Comparison of ENCODE assay signal across 33 mouse cellular contexts in the genomic region with DNA sequence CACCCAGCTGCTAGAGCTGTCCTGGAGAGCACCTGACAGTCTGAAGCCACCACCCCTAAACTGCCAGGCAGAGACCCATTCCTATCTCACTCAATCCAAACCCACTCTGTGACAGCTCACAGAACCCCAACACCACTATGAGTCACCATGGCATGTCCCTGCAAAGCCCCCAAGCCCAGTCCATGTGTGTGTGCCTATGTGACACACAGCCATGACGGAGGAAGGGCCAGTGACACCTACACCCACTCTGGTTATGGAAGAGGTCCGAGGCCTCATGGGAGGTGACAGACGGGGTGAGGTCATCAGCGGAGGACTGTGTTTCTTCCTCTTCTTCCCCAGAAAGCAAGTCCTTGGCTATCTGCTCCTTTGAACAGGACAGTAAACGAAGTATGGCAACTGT. TPM values are rescaled to one million over a fixed set of nuclear protein-coding genes. Genes with fewer than 3 reads are reported as not detected.
DNase-seq lines count a peak whose midpoint lies in the region; ATAC-seq and TF ChIP-seq lines count a peak whose summit lies in the region.
"Had no signal": no experiment of that assay in that cellular context is flagged by ENCODE, and none has a peak within 500 bp of the region (broad histone marks: within the 10 kb centered on the region; RNA-seq: fewer than 3 reads in every experiment).

No protein-coding gene starts in this region.

- no peak for TF ChIP-seq CTCF in forebrain, postnatal 0 days (IDR thresholded peaks at IDR 0.05; ENCODE audit: low read depth)
- TF ChIP-seq CTCF in hindbrain, postnatal 0 days (IDR thresholded peaks at IDR 0.05; ENCODE audit: low read depth): no peak
- no peak for TF ChIP-seq CTCF in liver, postnatal 0 days (IDR thresholded peaks at IDR 0.05; ENCODE audit: low read depth)

- no peak overlapping the region for H3K27ac ChIP-seq in forebrain, embryonic 11.5 days (ENCODE audit: low read depth, low read length)
- H3K27ac ChIP-seq in forebrain, postnatal 0 days (ENCODE audit: low read depth, low read length): no peak overlapping the region
- no peak overlapping the region for H3K27ac ChIP-seq in hindbrain, embryonic 10.5 days
- H3K27ac ChIP-seq in hindbrain, postnatal 0 days: no peak overlapping the region
- H3K27ac ChIP-seq in liver, postnatal 0 days (ENCODE audit: low read depth): no peak overlapping the region
- H3K27ac ChIP-seq in liver, embryonic 11.5 days (ENCODE audit: low read depth, low read length): no peak overlapping the region
- H3K27ac ChIP-seq: embryonic facial prominence, embryonic 10.5 days; embryonic facial prominence, embryonic 13.5 days; forebrain, embryonic 13.5 days; gastrocnemius, adult 2 months; heart, adult 2 months; hindbrain, embryonic 12.5 days; hindbrain, embryonic 15.5 days; intestine, embryonic 15.5 days had no signal

- WGBS in forebrain, embryonic 11.5 days: 91% methylated on average over 5 of the region's 5 CpGs
- 95% methylated on average over 5 of the region's 5 CpGs for WGBS in forebrain, postnatal 0 days
- 93% methylated on average over 5 of the region's 5 CpGs for WGBS in hindbrain, embryonic 10.5 days
- 94% methylated on average over 5 of the region's 5 CpGs for WGBS in hindbrain, postnatal 0 days
- 85% methylated on average over 5 of the region's 5 CpGs for WGBS in liver, postnatal 0 days (ENCODE audit: insufficient replicate concordance)
- 89% methylated on average over 5 of the region's 5 CpGs for WGBS in liver, embryonic 11.5 days

- no peak for ATAC-seq in forebrain, embryonic 11.5 days (replicated peaks; ENCODE audit: low FRiP score)
- ATAC-seq in forebrain, postnatal 0 days: no peak
- no peak for ATAC-seq in hindbrain, postnatal 0 days
- no peak for ATAC-seq in liver, postnatal 0 days
- ATAC-seq in liver, embryonic 11.5 days (replicated peaks; ENCODE audit: low FRiP score): no peak
- ATAC-seq: forebrain, embryonic 13.5 days; forebrain, embryonic 16.5 days; intestine, embryonic 15.5 days; Patski had no signal

- no peaks in the 10 kb centered on the region for H3K27me3 ChIP-seq in forebrain, embryonic 11.5 days (ENCODE audit: control insufficient read depth, insufficient read depth, low read length)
- H3K27me3 ChIP-seq in forebrain, postnatal 0 days (ENCODE audit: insufficient read depth, low read length): no peaks in the 10 kb centered on the region
- H3K27me3 ChIP-seq in hindbrain, embryonic 10.5 days (ENCODE audit: insufficient read depth, poor library complexity, severe bottlenecking): no peaks in the 10 kb centered on the region
- H3K27me3 ChIP-seq in hindbrain, postnatal 0 days (ENCODE audit: insufficient read depth, low read length): no peaks in the 10 kb centered on the region
- H3K27me3 ChIP-seq in liver, postnatal 0 days (ENCODE audit: insufficient read depth, low read length): no peaks in the 10 kb centered on the region
- H3K27me3 ChIP-seq in liver, embryonic 11.5 days (replicated peaks; ENCODE audit: control insufficient read depth, insufficient read depth, low read length): no peaks in the 10 kb centered on the region
- H3K27me3 ChIP-seq: CH12.LX; embryonic facial prominence, embryonic 13.5 days; forebrain, embryonic 13.5 days; hindbrain, embryonic 12.5 days; hindbrain, embryonic 15.5 days; intestine, embryonic 15.5 days; Patski had no signal

- H3K4me1 ChIP-seq in forebrain, embryonic 11.5 days (replicated peaks; ENCODE audit: control insufficient read depth, insufficient read depth, low read length): 0 out of 2 replicates have a peak, but pooled peaks cover 2% of the 10 kb centered on the region
- H3K4me1 ChIP-seq in forebrain, postnatal 0 days (ENCODE audit: insufficient read depth): peaks cover 3% of the 10 kb centered on the region
- peaks cover 15% of the 10 kb centered on the region for H3K4me1 ChIP-seq in hindbrain, embryonic 10.5 days (replicated peaks)
- H3K4me1 ChIP-seq in hindbrain, postnatal 0 days (ENCODE audit: insufficient read depth, low read length): peaks cover 7% of the 10 kb centered on the region
- peaks cover 8% of the 10 kb centered on the region; the same call in 1 of the 2 replicates for H3K4me1 ChIP-seq in liver, postnatal 0 days (ENCODE audit: insufficient read depth)
- H3K4me1 ChIP-seq in liver, embryonic 11.5 days (replicated peaks; ENCODE audit: control insufficient read depth, insufficient read depth, low read length): peaks cover 3% of the 10 kb centered on the region; the same call in 1 of the 2 replicates

- no peak overlapping the region for H3K4me3 ChIP-seq in forebrain, embryonic 11.5 days (ENCODE audit: low read depth, low read length)
- H3K4me3 ChIP-seq in forebrain, postnatal 0 days (ENCODE audit: low read depth, low read length): no peak overlapping the region
- H3K4me3 ChIP-seq in hindbrain, embryonic 10.5 days: no peak overlapping the region
- H3K4me3 ChIP-seq in hindbrain, postnatal 0 days (ENCODE audit: low read length): no peak overlapping the region
- H3K4me3 ChIP-seq in liver, postnatal 0 days (ENCODE audit: low read depth, low read length): no peak overlapping the region
- no peak overlapping the region for H3K4me3 ChIP-seq in liver, embryonic 11.5 days (ENCODE audit: low read depth, low read length)
- H3K4me3 ChIP-seq: embryonic facial prominence, embryonic 10.5 days; embryonic facial prominence, embryonic 13.5 days; erythroblast, embryonic 14.5 days; forebrain, embryonic 13.5 days; gastrocnemius, adult 2 months; heart, adult 2 months; hindbrain, embryonic 12.5 days; hindbrain, embryonic 15.5 days; intestine, embryonic 15.5 days had no signal

- no peak for TF ChIP-seq EP300 in liver, postnatal 0 days (IDR thresholded peaks at IDR 0.05; ENCODE audit: low read depth)

- no peaks in the 10 kb centered on the region for H3K9me3 ChIP-seq in forebrain, embryonic 11.5 days (ENCODE audit: control insufficient read depth, low read length)
- H3K9me3 ChIP-seq in forebrain, postnatal 0 days (ENCODE audit: low read length): no peaks in the 10 kb centered on the region
- H3K9me3 ChIP-seq in hindbrain, embryonic 10.5 days: no peaks in the 10 kb centered on the region
- no peaks in the 10 kb centered on the region for H3K9me3 ChIP-seq in hindbrain, postnatal 0 days (ENCODE audit: low read length)
- no peaks in the 10 kb centered on the region for H3K9me3 ChIP-seq in liver, postnatal 0 days (ENCODE audit: low read length)
- no peaks in the 10 kb centered on the region for H3K9me3 ChIP-seq in liver, embryonic 11.5 days (ENCODE audit: control insufficient read depth, low read length)
- H3K9me3 ChIP-seq: embryonic facial prominence, embryonic 10.5 days; embryonic facial prominence, embryonic 13.5 days; forebrain, embryonic 13.5 days; hindbrain, embryonic 12.5 days; hindbrain, embryonic 15.5 days; intestine, embryonic 15.5 days had no signal

- peaks cover 25% of the 10 kb centered on the region for H3K36me3 ChIP-seq in forebrain, embryonic 11.5 days (ENCODE audit: control insufficient read depth, insufficient read depth, low read length)
- peaks cover 66% of the 10 kb centered on the region for H3K36me3 ChIP-seq in forebrain, postnatal 0 days (ENCODE audit: insufficient read depth)
- H3K36me3 ChIP-seq in hindbrain, embryonic 10.5 days: peaks cover 88% of the 10 kb centered on the region
- peaks cover 58% of the 10 kb centered on the region for H3K36me3 ChIP-seq in hindbrain, postnatal 0 days (ENCODE audit: insufficient read depth, low read length)
- H3K36me3 ChIP-seq in liver, postnatal 0 days (replicated peaks; ENCODE audit: insufficient read depth, low read length): peaks cover 25% of the 10 kb centered on the region
- peaks cover 34% of the 10 kb centered on the region for H3K36me3 ChIP-seq in liver, embryonic 11.5 days (ENCODE audit: control insufficient read depth, insufficient read depth, low read length)
- H3K36me3 ChIP-seq: G1E had no signal

- no peak overlapping the region for H3K4me2 ChIP-seq in forebrain, embryonic 11.5 days (ENCODE audit: low read depth, low read length, severe bottlenecking)
- no peak overlapping the region for H3K4me2 ChIP-seq in forebrain, postnatal 0 days (ENCODE audit: low read depth)
- H3K4me2 ChIP-seq in hindbrain, postnatal 0 days (ENCODE audit: low read depth, low read length): no peak overlapping the region
- H3K4me2 ChIP-seq in liver, postnatal 0 days (ENCODE audit: low read depth, low read length): no peak overlapping the region
- no peak overlapping the region for H3K4me2 ChIP-seq in liver, embryonic 11.5 days
- H3K4me2 ChIP-seq: embryonic facial prominence, embryonic 13.5 days; forebrain, embryonic 13.5 days; heart, embryonic 11.5 days; hindbrain, embryonic 12.5 days; hindbrain, embryonic 15.5 days; intestine, embryonic 15.5 days had no signal

- H3K9ac ChIP-seq in forebrain, embryonic 11.5 days (ENCODE audit: low read length): no peak overlapping the region
- no peak overlapping the region for H3K9ac ChIP-seq in forebrain, postnatal 0 days
- H3K9ac ChIP-seq in hindbrain, postnatal 0 days (replicated peaks; ENCODE audit: low read length): no peak overlapping the region
- H3K9ac ChIP-seq in liver, postnatal 0 days (replicated peaks): no peak overlapping the region
- no peak overlapping the region for H3K9ac ChIP-seq in liver, embryonic 11.5 days (ENCODE audit: low read depth, low read length)
- H3K9ac ChIP-seq: embryonic facial prominence, embryonic 13.5 days; forebrain, embryonic 13.5 days; hindbrain, embryonic 12.5 days; hindbrain, embryonic 15.5 days; intestine, embryonic 15.5 days had no signal

- peak; percentile 46 for DNase-seq in forebrain, embryonic 11.5 days (ENCODE audit: low spot score)
- DNase-seq in forebrain, postnatal 0 days: no peak
- DNase-seq in hindbrain, embryonic 10.5 days (ENCODE audit: low spot score): peak; percentile 1
- DNase-seq in hindbrain, postnatal 0 days (ENCODE audit: low spot score): no peak
- peak; percentile 7 for DNase-seq in liver, postnatal 0 days
- DNase-seq in liver, embryonic 11.5 days (ENCODE audit: low spot score): no peak
- DNase-seq in urinary bladder, postnatal 10 days (ENCODE audit: low spot score): peak; percentile 8
- DNase-seq in urinary bladder, postnatal 4 days (ENCODE audit: low spot score in 2 of 2): no peak
- DNase-seq: adrenal gland, postnatal 10 days; adrenal gland, postnatal 36 days; B cell, adult 2 months; cerebellum, adult 2 months; cerebellum, postnatal 36 days; embryo, embryonic 11 days; gastrocnemius, adult 2 months; gastrocnemius, postnatal 25 days; heart, postnatal 4 days had no signal

RNA-seq across cellular contexts. Expression of gene Mier2, which starts 6.5 kb away (rescaled TPM):
- polyA plus RNA-seq in forebrain, embryonic 11.5 days (2014; fragmentation: Nextera tagmentation; extraction: Ambion mirVana): 64.4 and 67.7 TPM in 2 replicates
- total RNA-seq in forebrain, postnatal 0 days (2014; rRNA removed): 70.0 and 73.0 TPM in 2 replicates
- 37.5 and 38.6 TPM in 2 replicates for polyA plus RNA-seq in forebrain, postnatal 0 days (2015; fragmentation: Nextera tagmentation; extraction: Ambion mirVana)
- polyA plus RNA-seq in hindbrain, embryonic 10.5 days (2016; fragmentation: Nextera tagmentation; extraction: Ambion mirVana): 70.0 and 77.2 TPM in 2 replicates
- 115 and 126 TPM in 2 replicates for total RNA-seq in hindbrain, postnatal 0 days (2014; rRNA removed)
- polyA plus RNA-seq in hindbrain, postnatal 0 days (2015; fragmentation: Nextera tagmentation; extraction: Ambion mirVana): 36.3 and 37.5 TPM in 2 replicates
- 8.6 and 9.0 TPM in 2 replicates for polyA plus RNA-seq in liver, postnatal 0 days (2015; fragmentation: Nextera tagmentation; extraction: Ambion mirVana)
- 33.1 and 36.5 TPM in 2 replicates for polyA plus RNA-seq in liver, embryonic 11.5 days (2014; fragmentation: Nextera tagmentation; extraction: Ambion mirVana)
- total RNA-seq: G1E had no signal

RNA-seq across cellular contexts. Expression of gene Plpp2, which starts 14.9 kb away (rescaled TPM):
- polyA plus RNA-seq in forebrain, embryonic 11.5 days (2014; fragmentation: Nextera tagmentation; extraction: Ambion mirVana): 14.2 and 15.6 TPM in 2 replicates
- total RNA-seq in forebrain, postnatal 0 days (2014; rRNA removed): 18.5 and 24.1 TPM in 2 replicates
- polyA plus RNA-seq in forebrain, postnatal 0 days (2015; fragmentation: Nextera tagmentation; extraction: Ambion mirVana): 11.0 and 13.1 TPM in 2 replicates
- 19.3 and 25.7 TPM in 2 replicates for polyA plus RNA-seq in hindbrain, embryonic 10.5 days (2016; fragmentation: Nextera tagmentation; extraction: Ambion mirVana)
- 30.3 and 38.0 TPM in 2 replicates for total RNA-seq in hindbrain, postnatal 0 days (2014; rRNA removed)
- 16.9 and 17.7 TPM in 2 replicates for polyA plus RNA-seq in hindbrain, postnatal 0 days (2015; fragmentation: Nextera tagmentation; extraction: Ambion mirVana)
- polyA plus RNA-seq in liver, postnatal 0 days (2015; fragmentation: Nextera tagmentation; extraction: Ambion mirVana): 32.7 and 38.8 TPM in 2 replicates
- polyA plus RNA-seq in liver, embryonic 11.5 days (2014; fragmentation: Nextera tagmentation; extraction: Ambion mirVana): 27.1 and 30.1 TPM in 2 replicates
- total RNA-seq: G1E had no signal

RNA-seq across cellular contexts. Expression of gene Theg, which starts 38.6 kb away (rescaled TPM):
- polyA plus RNA-seq in forebrain, embryonic 11.5 days (2014; fragmentation: Nextera tagmentation; extraction: Ambion mirVana): not detected in 2 replicates
- not detected in 2 replicates for total RNA-seq in forebrain, postnatal 0 days (2014; rRNA removed)
- not detected in 2 replicates for polyA plus RNA-seq in forebrain, postnatal 0 days (2015; fragmentation: Nextera tagmentation; extraction: Ambion mirVana)
- polyA plus RNA-seq in hindbrain, embryonic 10.5 days (2016; fragmentation: Nextera tagmentation; extraction: Ambion mirVana): not detected in 2 replicates
- total RNA-seq in hindbrain, postnatal 0 days (2014; rRNA removed): not detected in 2 replicates
- polyA plus RNA-seq in hindbrain, postnatal 0 days (2015; fragmentation: Nextera tagmentation; extraction: Ambion mirVana): not detected in 2 replicates
- not detected in 2 replicates for polyA plus RNA-seq in liver, postnatal 0 days (2015; fragmentation: Nextera tagmentation; extraction: Ambion mirVana)
- polyA plus RNA-seq in liver, embryonic 11.5 days (2014; fragmentation: Nextera tagmentation; extraction: Ambion mirVana): not detected in 2 replicates
- total RNA-seq: adrenal gland, adult 18-20 months; adrenal gland, postnatal 10 days; adrenal gland, postnatal 36 days; CH12.LX; G1E; gastrocnemius, adult 2 months; gastrocnemius, postnatal 25 days; heart, adult 2 months; heart, postnatal 4 days had no signal
- polyA plus RNA-seq: cerebellum, adult 2 months; embryonic facial prominence, embryonic 10.5 days; embryonic facial prominence, embryonic 13.5 days; erythroblast, embryonic 14.5 days; forebrain, embryonic 13.5 days; forebrain, embryonic 16.5 days; G1E; heart, embryonic 11.5 days; heart, embryonic 14.5 days; heart, postnatal 0 days; hindbrain, embryonic 12.5 days; hindbrain, embryonic 15.5 days; intestine, embryonic 15.5 days; Patski had no signal

Comparison
In these comparisons a context has a peak if more than half of its experiments do, and no peak if none do; other contexts are left out.
1. DNase-seq: peak in forebrain, embryonic 11.5 days (single experiment), hindbrain, embryonic 10.5 days (single experiment), liver, postnatal 0 days (single experiment) and urinary bladder, postnatal 10 days (single experiment); none in forebrain, postnatal 0 days (single experiment), hindbrain, postnatal 0 days (single experiment), liver, embryonic 11.5 days (single experiment) and urinary bladder, postnatal 4 days (0 of 2).